ENCODE assay signal across 26 mouse cellular contexts in the genomic region with DNA sequence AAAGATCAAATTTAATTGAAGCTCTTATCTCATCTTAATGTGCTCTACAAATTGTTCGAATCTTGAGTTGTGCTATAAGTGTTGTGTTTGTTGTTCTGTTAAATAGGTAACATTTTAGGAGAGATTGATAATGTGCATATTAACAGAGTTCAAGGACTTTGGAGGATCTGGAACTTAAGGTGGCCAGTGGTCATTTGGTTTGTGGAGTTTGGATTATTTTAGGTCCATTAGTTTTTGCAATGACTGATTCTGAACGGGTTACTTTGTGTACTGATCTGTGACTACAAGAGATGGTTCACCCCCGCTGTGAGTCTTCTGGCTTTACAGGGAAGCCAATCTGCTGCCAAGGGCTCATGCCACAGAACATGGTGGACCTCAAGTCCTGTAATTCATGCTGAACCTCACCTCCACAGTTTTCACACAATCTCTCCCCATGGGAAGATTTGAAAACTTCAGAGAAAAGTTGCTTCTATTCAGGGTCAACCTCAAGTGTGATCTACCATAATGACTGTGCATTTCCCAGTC. TPM values are rescaled to one million over a fixed set of nuclear protein-coding genes. Genes with fewer than 3 reads are reported as not detected.
A peak's percentile ranks its signal among the peaks of the same experiment; 100 is the strongest.
DNase-seq lines count a peak whose midpoint lies in the region; ATAC-seq lines count a peak whose summit lies in the region.
"Had no signal": no experiment of that assay in that cellular context is flagged by ENCODE, and none has a peak within 500 bp of the region (broad histone marks: within the 10 kb centered on the region; RNA-seq: fewer than 3 reads in every experiment).

No protein-coding gene starts in this region.

- ATAC-seq in heart, embryonic 12.5 days (ENCODE audit: insufficient number of reproducible peaks, low FRiP score) = no peak
- ATAC-seq: activated CD4-positive, CD25-positive, alpha-beta regulatory T cell, adult 4 months; forebrain, embryonic 13.5 days; forebrain, embryonic 15.5 days; forebrain, postnatal 0 days; Patski had no signal

- H3K27ac ChIP-seq in heart, embryonic 10.5 days = no peak overlapping the region
- H3K27ac ChIP-seq in heart, embryonic 12.5 days (ENCODE audit: poor library complexity, severe bottlenecking) = no peak overlapping the region
- H3K27ac ChIP-seq: embryonic facial prominence, embryonic 10.5 days; embryonic facial prominence, embryonic 12.5 days; forebrain, embryonic 13.5 days; forebrain, embryonic 15.5 days had no signal

- no peaks in the 10 kb centered on the region for H3K36me3 ChIP-seq in heart, embryonic 10.5 days
- H3K36me3 ChIP-seq in heart, embryonic 12.5 days = no peaks in the 10 kb centered on the region
- H3K36me3 ChIP-seq: embryonic facial prominence, embryonic 10.5 days; embryonic facial prominence, embryonic 12.5 days; forebrain, embryonic 15.5 days; G1E had no signal

- 78% methylated on average over 3 of the region's 3 CpGs for WGBS in heart, embryonic 10.5 days
- WGBS in heart, embryonic 12.5 days = 72% methylated on average over 3 of the region's 3 CpGs

- no peak overlapping the region for H3K4me2 ChIP-seq in heart, embryonic 12.5 days
- H3K4me2 ChIP-seq: embryonic facial prominence, embryonic 12.5 days; forebrain, embryonic 13.5 days; forebrain, embryonic 15.5 days had no signal

- H3K4me3 ChIP-seq in heart, embryonic 10.5 days = no peak overlapping the region
- H3K4me3 ChIP-seq in heart, embryonic 12.5 days = no peak overlapping the region
- H3K4me3 ChIP-seq: embryonic facial prominence, embryonic 10.5 days; embryonic facial prominence, embryonic 12.5 days; forebrain, embryonic 13.5 days; forebrain, embryonic 15.5 days had no signal

- peak; percentile 10 to 12 for DNase-seq in cerebellum, postnatal 10 days
- no peak for DNase-seq in cerebellum, postnatal 14 days
- peak; percentile 58 for DNase-seq in heart, embryonic 10.5 days (ENCODE audit: low spot score)
- DNase-seq in kidney, adult 9 months = peak; percentile 79
- DNase-seq in kidney, adult 11 months = no peak
- DNase-seq: adrenal gland, adult 8-10 months; adrenal gland, postnatal 14 days; adrenal gland, postnatal 36 days; B cell, adult 2 months; cerebellum, adult 11-12 months; cerebellum, adult 2 months; cerebellum, adult 9-10 months; cerebellum, postnatal 25 days; forebrain, postnatal 0 days had no signal

- H3K27me3 ChIP-seq in heart, embryonic 10.5 days (ENCODE audit: insufficient read depth, poor library complexity, severe bottlenecking) = no peaks in the 10 kb centered on the region
- H3K27me3 ChIP-seq in heart, embryonic 12.5 days (replicated peaks) = no peaks in the 10 kb centered on the region
- H3K27me3 ChIP-seq: embryonic facial prominence, embryonic 12.5 days; forebrain, embryonic 13.5 days; forebrain, embryonic 15.5 days; Patski had no signal

- no peak overlapping the region for H3K9ac ChIP-seq in heart, embryonic 12.5 days
- H3K9ac ChIP-seq: embryonic facial prominence, embryonic 12.5 days; forebrain, embryonic 13.5 days; forebrain, embryonic 15.5 days; forebrain, postnatal 0 days had no signal

- H3K4me1 ChIP-seq in heart, embryonic 10.5 days = no peaks in the 10 kb centered on the region
- H3K4me1 ChIP-seq in heart, embryonic 12.5 days (replicated peaks) = no peaks in the 10 kb centered on the region
- H3K4me1 ChIP-seq: embryonic facial prominence, embryonic 10.5 days; embryonic facial prominence, embryonic 12.5 days; forebrain, embryonic 13.5 days; forebrain, embryonic 15.5 days had no signal

- H3K9me3 ChIP-seq in heart, embryonic 10.5 days = no peaks in the 10 kb centered on the region
- H3K9me3 ChIP-seq in heart, embryonic 12.5 days (replicated peaks) = no peaks in the 10 kb centered on the region; the same call in 1 of the 2 replicates
- H3K9me3 ChIP-seq: embryonic facial prominence, embryonic 10.5 days; embryonic facial prominence, embryonic 12.5 days; forebrain, embryonic 13.5 days; forebrain, embryonic 15.5 days; G1E had no signal

RNA-seq across cellular contexts. Expression of gene Olfr525, which starts 0.7 kb away (rescaled TPM):
- not detected in 2 replicates for polyA plus RNA-seq in heart, embryonic 10.5 days (2016; fragmentation: Nextera tagmentation; extraction: Ambion mirVana)
- polyA plus RNA-seq in heart, embryonic 12.5 days (2016; fragmentation: Nextera tagmentation; extraction: Ambion mirVana) = not detected in 2 replicates
- polyA plus RNA-seq: cerebellum, adult 2 months; cortical plate, adult 2 months; embryonic facial prominence, embryonic 10.5 days; embryonic facial prominence, embryonic 12.5 days; embryonic facial prominence, embryonic 14.5 days; forebrain, embryonic 11.5 days; forebrain, embryonic 13.5 days; forebrain, embryonic 15.5 days; forebrain, postnatal 0 days; G1E; Patski had no signal

RNA-seq across cellular contexts. Expression of gene Olfr527, which starts 13.9 kb away (rescaled TPM):
- not detected in 2 replicates for polyA plus RNA-seq in heart, embryonic 10.5 days (2016; fragmentation: Nextera tagmentation; extraction: Ambion mirVana)
- polyA plus RNA-seq in heart, embryonic 12.5 days (2016; fragmentation: Nextera tagmentation; extraction: Ambion mirVana) = not detected in 2 replicates
- polyA plus RNA-seq: CD4-positive, CD25-positive, alpha-beta regulatory T cell, adult 4 months; cerebellum, adult 2 months; cortical plate, adult 2 months; embryonic facial prominence, embryonic 10.5 days; embryonic facial prominence, embryonic 12.5 days; embryonic facial prominence, embryonic 14.5 days; forebrain, embryonic 11.5 days; forebrain, embryonic 13.5 days; forebrain, embryonic 15.5 days; forebrain, postnatal 0 days; G1E; Patski had no signal

RNA-seq across cellular contexts. Expression of gene Olfr60, which starts 41.5 kb away (rescaled TPM):
- polyA plus RNA-seq in heart, embryonic 10.5 days (2016; fragmentation: Nextera tagmentation; extraction: Ambion mirVana) = not detected in 2 replicates
- polyA plus RNA-seq in heart, embryonic 12.5 days (2016; fragmentation: Nextera tagmentation; extraction: Ambion mirVana) = not detected in 2 replicates
- polyA plus RNA-seq: cerebellum, adult 2 months; cortical plate, adult 2 months; embryonic facial prominence, embryonic 10.5 days; embryonic facial prominence, embryonic 12.5 days; embryonic facial prominence, embryonic 14.5 days; forebrain, embryonic 11.5 days; forebrain, embryonic 13.5 days; forebrain, embryonic 15.5 days; forebrain, postnatal 0 days; G1E; Patski had no signal

RNA-seq across cellular contexts. Expression of gene Olfr530, which starts 56.2 kb away (rescaled TPM):
- not detected in 2 replicates for polyA plus RNA-seq in heart, embryonic 10.5 days (2016; fragmentation: Nextera tagmentation; extraction: Ambion mirVana)
- polyA plus RNA-seq in heart, embryonic 12.5 days (2016; fragmentation: Nextera tagmentation; extraction: Ambion mirVana) = not detected in 2 replicates
- polyA plus RNA-seq: activated CD4-positive, CD25-positive, alpha-beta regulatory T cell, adult 4 months; cerebellum, adult 2 months; cortical plate, adult 2 months; embryonic facial prominence, embryonic 10.5 days; embryonic facial prominence, embryonic 14.5 days; forebrain, embryonic 11.5 days; forebrain, embryonic 13.5 days; forebrain, embryonic 15.5 days; forebrain, postnatal 0 days; G1E; Patski had no signal

Comparison
In these comparisons a context has a peak if more than half of its experiments do, and no peak if none do; other contexts are left out.
1. DNase-seq: peak in cerebellum, postnatal 10 days (2 of 2), heart, embryonic 10.5 days (single experiment) and kidney, adult 9 months (single experiment); none in cerebellum, postnatal 14 days (0 of 2) and kidney, adult 11 months (single experiment).